24 mouse cellular contexts compared by ENCODE assay signal in the genomic region with DNA sequence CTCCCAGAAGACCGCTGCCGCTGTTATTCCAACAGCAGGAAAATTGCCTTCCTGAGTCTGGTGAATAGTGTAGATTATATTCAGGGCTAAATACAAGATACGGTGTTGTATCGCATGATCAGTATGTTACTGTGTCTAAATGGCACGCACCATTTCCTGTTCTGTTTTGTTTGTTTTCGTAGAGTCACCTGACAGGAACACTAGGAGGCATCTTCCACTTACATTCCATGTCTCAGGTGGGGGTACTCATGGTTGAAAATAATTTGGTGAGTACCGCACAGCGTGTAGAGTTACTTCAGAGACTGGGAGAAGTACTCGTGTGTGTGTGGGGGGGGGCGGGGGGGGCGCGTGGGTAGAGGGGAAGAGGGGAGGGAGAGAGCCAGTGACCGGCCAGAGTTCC. TPM values are rescaled to one million over a fixed set of nuclear protein-coding genes. Genes with fewer than 3 reads are reported as not detected.
DNase-seq lines count a peak whose midpoint lies in the region; ATAC-seq and TF ChIP-seq lines count a peak whose summit lies in the region.
"Had no signal": no experiment of that assay in that cellular context is flagged by ENCODE, and none has a peak within 500 bp of the region (broad histone marks: within the 10 kb centered on the region; RNA-seq: fewer than 3 reads in every experiment).

No protein-coding gene starts in this region.

- H3K4me1 ChIP-seq in heart, embryonic 16.5 days (ENCODE audit: control insufficient read depth, insufficient read depth, low read length), result no peaks in the 10 kb centered on the region
- no peaks in the 10 kb centered on the region for H3K4me1 ChIP-seq in lung, embryonic 14.5 days (ENCODE audit: insufficient read depth)
- H3K4me1 ChIP-seq: embryonic facial prominence, embryonic 15.5 days; forebrain, embryonic 10.5 days; hindbrain, embryonic 12.5 days had no signal

- H3K4me2 ChIP-seq in heart, embryonic 16.5 days (ENCODE audit: low read depth, low read length), result peak overlapping the region; percentile 16; the same call in 1 of the 2 replicates
- no peak overlapping the region for H3K4me2 ChIP-seq in lung, embryonic 14.5 days
- H3K4me2 ChIP-seq: embryonic facial prominence, embryonic 15.5 days; heart, embryonic 11.5 days; hindbrain, embryonic 12.5 days had no signal

- DNase-seq in CD4-positive, CD25-positive, alpha-beta regulatory T cell, adult 2 months (ENCODE audit: low read depth, low spot score), result peak; percentile 23
- no peak for DNase-seq in heart, adult 9 months (ENCODE audit: low spot score in 2 of 2)
- DNase-seq in lung, embryonic 14.5 days, result no peak
- no peak for DNase-seq in lung, postnatal 4 days
- no peak for DNase-seq in urinary bladder, postnatal 4 days (ENCODE audit: low spot score in 2 of 2)
- DNase-seq: adrenal gland, postnatal 10 days; cerebellum, adult 11 months; cerebellum, adult 8-10 months; cerebellum, postnatal 14 days; embryo, embryonic 11 days; gastrocnemius, adult 2 months; gastrocnemius, postnatal 25 days; heart, postnatal 4 days had no signal

- no peak overlapping the region for H3K9ac ChIP-seq in heart, embryonic 16.5 days (ENCODE audit: low read length)
- H3K9ac ChIP-seq in lung, embryonic 14.5 days, result no peak overlapping the region
- H3K9ac ChIP-seq: embryonic facial prominence, embryonic 15.5 days; hindbrain, embryonic 12.5 days had no signal

- H3K36me3 ChIP-seq in heart, embryonic 16.5 days (ENCODE audit: control insufficient read depth, insufficient read depth), result no peaks in the 10 kb centered on the region
- no peaks in the 10 kb centered on the region for H3K36me3 ChIP-seq in lung, embryonic 14.5 days (ENCODE audit: insufficient read depth)
- H3K36me3 ChIP-seq: embryonic facial prominence, embryonic 15.5 days; forebrain, embryonic 10.5 days; G1E; hindbrain, embryonic 12.5 days had no signal

- WGBS in heart, embryonic 16.5 days, result 51% methylated on average over 11 of the region's 13 CpGs
- WGBS in lung, embryonic 14.5 days, result 32% methylated on average over 13 of the region's 13 CpGs

- no peak for ATAC-seq in CD4-positive, CD25-positive, alpha-beta regulatory T cell, adult 4 months
- no peak for ATAC-seq in heart, embryonic 16.5 days (replicated peaks; ENCODE audit: extremely low read depth, insufficient read depth, low FRiP score)
- ATAC-seq in lung, embryonic 14.5 days (ENCODE audit: insufficient read depth), result 0 out of 2 replicates have a peak, but pooled peaks have one; percentile 4
- ATAC-seq: forebrain, embryonic 14.5 days; hindbrain, embryonic 16.5 days; inflammation-experienced regulatory T-cells, adult 6 months had no signal

- H3K27ac ChIP-seq in heart, embryonic 16.5 days (ENCODE audit: low read length), result no peak overlapping the region
- H3K27ac ChIP-seq in lung, embryonic 14.5 days (ENCODE audit: low read depth), result no peak overlapping the region
- H3K27ac ChIP-seq: embryonic facial prominence, embryonic 15.5 days; forebrain, embryonic 10.5 days; gastrocnemius, adult 2 months; hindbrain, embryonic 12.5 days had no signal

- no peaks in the 10 kb centered on the region for H3K9me3 ChIP-seq in heart, embryonic 16.5 days (replicated peaks; ENCODE audit: control insufficient read depth, low read length)
- H3K9me3 ChIP-seq in lung, embryonic 14.5 days (ENCODE audit: low read depth, low read length), result no peaks in the 10 kb centered on the region
- H3K9me3 ChIP-seq: embryonic facial prominence, embryonic 15.5 days; forebrain, embryonic 10.5 days; G1E; hindbrain, embryonic 12.5 days had no signal

- H3K27me3 ChIP-seq in heart, embryonic 16.5 days (ENCODE audit: control insufficient read depth, insufficient read depth, low read length), result no peaks in the 10 kb centered on the region
- no peaks in the 10 kb centered on the region for H3K27me3 ChIP-seq in lung, embryonic 14.5 days (ENCODE audit: insufficient read depth, low read length)
- H3K27me3 ChIP-seq: embryonic facial prominence, embryonic 15.5 days; hindbrain, embryonic 12.5 days had no signal

- no peak for TF ChIP-seq CTCF in lung, embryonic 14.5 days (IDR thresholded peaks at IDR 0.05; ENCODE audit: low read depth)

- H3K4me3 ChIP-seq in heart, embryonic 16.5 days (ENCODE audit: low read length), result no peak overlapping the region
- no peak overlapping the region for H3K4me3 ChIP-seq in lung, embryonic 14.5 days (ENCODE audit: low read depth, low read length)
- H3K4me3 ChIP-seq: embryonic facial prominence, embryonic 15.5 days; erythroblast, embryonic 14.5 days; forebrain, embryonic 10.5 days; gastrocnemius, adult 2 months; hindbrain, embryonic 12.5 days had no signal

RNA-seq across cellular contexts. Expression of gene Catsperd, which starts 19.6 kb away (rescaled TPM):
- 1 to 10 TPM; 2.6 to 3.5 TPM for polyA plus RNA-seq in CD4-positive, CD25-positive, alpha-beta regulatory T cell, adult 4 months (2017; shearing (Covaris generic))
- polyA plus RNA-seq in heart, embryonic 16.5 days (2015; fragmentation: Nextera tagmentation; extraction: Ambion mirVana), result 0.29 and 0.31 TPM in 2 replicates
- polyA plus RNA-seq in lung, embryonic 14.5 days (2014; fragmentation: Nextera tagmentation; extraction: Ambion mirVana), result 0.57 and 0.76 TPM in 2 replicates
- polyA plus RNA-seq: erythroblast, embryonic 14.5 days; G1E had no signal

RNA-seq across cellular contexts. Expression of gene Lonp1, which starts 20.9 kb away (rescaled TPM):
- polyA plus RNA-seq in CD4-positive, CD25-positive, alpha-beta regulatory T cell, adult 4 months (2017; shearing (Covaris generic)), result 1 to 10 TPM; 4.5 to 8.0 TPM
- polyA plus RNA-seq in heart, embryonic 16.5 days (2015; fragmentation: Nextera tagmentation; extraction: Ambion mirVana), result 60.7 and 62.5 TPM in 2 replicates
- 55.1 and 63.1 TPM in 2 replicates for polyA plus RNA-seq in lung, embryonic 14.5 days (2014; fragmentation: Nextera tagmentation; extraction: Ambion mirVana)

RNA-seq across cellular contexts. Expression of gene Ranbp3, which starts 25.5 kb away (rescaled TPM):
- 10 to 100 TPM; 55.5 to 79.5 TPM for polyA plus RNA-seq in CD4-positive, CD25-positive, alpha-beta regulatory T cell, adult 4 months (2017; shearing (Covaris generic))
- polyA plus RNA-seq in heart, embryonic 16.5 days (2015; fragmentation: Nextera tagmentation; extraction: Ambion mirVana), result 63.1 and 64.3 TPM in 2 replicates
- polyA plus RNA-seq in lung, embryonic 14.5 days (2014; fragmentation: Nextera tagmentation; extraction: Ambion mirVana), result 93.8 and 105 TPM in 2 replicates

RNA-seq across cellular contexts. Expression of gene Rpl36, which starts 34.3 kb away (rescaled TPM):
- 1,000 to 10,000 TPM; 3,663 to 4,818 TPM for polyA plus RNA-seq in CD4-positive, CD25-positive, alpha-beta regulatory T cell, adult 4 months (2017; shearing (Covaris generic))
- polyA plus RNA-seq in heart, embryonic 16.5 days (2015; fragmentation: Nextera tagmentation; extraction: Ambion mirVana), result 1,106 and 1,159 TPM in 2 replicates
- 2,014 and 2,172 TPM in 2 replicates for polyA plus RNA-seq in lung, embryonic 14.5 days (2014; fragmentation: Nextera tagmentation; extraction: Ambion mirVana)

RNA-seq across cellular contexts. Expression of gene 2410015M20Rik, which starts 38.0 kb away (rescaled TPM):
- 100 to 1,000 TPM; 280 to 291 TPM for polyA plus RNA-seq in CD4-positive, CD25-positive, alpha-beta regulatory T cell, adult 4 months (2017; shearing (Covaris generic))
- polyA plus RNA-seq in heart, embryonic 16.5 days (2015; fragmentation: Nextera tagmentation; extraction: Ambion mirVana), result 329 and 345 TPM in 2 replicates
- polyA plus RNA-seq in lung, embryonic 14.5 days (2014; fragmentation: Nextera tagmentation; extraction: Ambion mirVana), result 198 and 201 TPM in 2 replicates
